Mouse (Mus musculus) forelimb bud, embryonic 11.5 days (tissue): ENCODE data around the gene Prkab2.

Experiments used
- DNase-seq: peaks from one replicate; pipeline ENCODE4 v3.0.0-alpha.2; 2012; ENCODE audit warnings: low read depth, low spot score

The Prkab2 gene

DNA sequence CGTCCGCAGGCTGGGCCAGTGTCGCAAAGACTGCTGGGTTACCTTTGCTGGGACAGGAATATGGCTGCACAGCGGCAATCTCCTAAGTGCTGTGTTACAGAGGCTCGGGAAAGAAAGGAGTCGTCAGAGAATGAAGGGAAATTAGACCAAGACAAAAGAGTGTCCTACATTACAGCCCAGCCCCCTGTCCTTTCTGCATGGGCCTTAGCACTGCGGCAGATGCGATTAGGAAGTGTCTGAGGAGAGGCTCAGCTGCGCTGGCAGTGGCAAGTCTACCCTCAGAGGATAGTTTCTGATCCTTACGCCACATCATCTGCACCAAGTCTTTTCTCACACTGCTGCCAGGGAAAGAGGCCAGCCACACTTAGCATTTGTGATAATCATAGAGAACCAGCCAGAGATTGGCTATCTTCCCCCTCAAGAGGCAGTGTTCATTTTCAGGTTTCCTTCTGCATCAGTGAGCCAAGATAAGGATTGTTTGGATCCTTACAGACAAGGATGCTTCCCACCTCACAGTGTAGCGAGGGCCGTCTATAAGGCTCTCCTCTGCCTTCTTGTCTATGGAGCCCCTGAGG is 33.5 kb downstream of the Prkab2 start:
- DNase-seq, result no peak

DNA sequence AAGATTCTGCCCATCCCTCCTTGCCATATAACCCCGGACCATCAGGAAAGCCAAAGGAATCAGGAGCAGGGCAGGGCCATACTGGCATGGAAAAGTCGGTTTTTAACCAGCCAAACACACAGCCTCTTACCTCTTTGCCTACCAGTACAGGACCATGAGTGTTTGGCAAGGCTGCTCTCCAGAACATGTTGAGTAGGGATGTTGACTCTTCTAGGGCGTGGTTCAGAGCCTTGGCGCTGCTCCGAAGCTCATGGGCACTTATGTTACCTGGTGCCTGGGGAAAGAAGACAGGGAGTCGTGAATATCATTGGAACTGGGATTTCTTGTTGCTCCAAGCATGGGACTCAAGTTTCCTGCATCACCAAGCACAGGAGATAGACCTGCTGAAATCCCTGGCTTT is 35.8 kb downstream of the Prkab2 start:
- DNase-seq, result no peak

DNA sequence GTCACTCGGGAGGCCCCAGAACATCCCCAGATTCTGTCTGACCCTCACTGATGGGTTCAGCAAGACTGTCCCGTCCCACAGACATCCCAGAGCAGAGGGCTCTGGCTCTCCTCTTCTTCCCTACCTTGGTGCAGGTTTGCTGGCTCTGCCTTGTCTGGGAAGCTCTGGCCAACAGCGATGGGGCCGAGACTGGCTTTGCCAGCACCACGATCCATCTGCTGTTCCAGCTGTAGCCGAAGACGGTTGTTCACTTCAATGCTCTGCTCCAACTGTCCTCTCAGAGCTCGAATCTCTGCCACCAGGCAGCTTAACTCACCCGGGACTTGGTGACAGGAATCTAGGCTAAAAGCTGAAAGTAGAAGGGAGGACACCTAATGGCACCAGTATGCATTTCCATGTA is 38.9 kb downstream of the Prkab2 start:
- no peak for DNase-seq

DNA sequence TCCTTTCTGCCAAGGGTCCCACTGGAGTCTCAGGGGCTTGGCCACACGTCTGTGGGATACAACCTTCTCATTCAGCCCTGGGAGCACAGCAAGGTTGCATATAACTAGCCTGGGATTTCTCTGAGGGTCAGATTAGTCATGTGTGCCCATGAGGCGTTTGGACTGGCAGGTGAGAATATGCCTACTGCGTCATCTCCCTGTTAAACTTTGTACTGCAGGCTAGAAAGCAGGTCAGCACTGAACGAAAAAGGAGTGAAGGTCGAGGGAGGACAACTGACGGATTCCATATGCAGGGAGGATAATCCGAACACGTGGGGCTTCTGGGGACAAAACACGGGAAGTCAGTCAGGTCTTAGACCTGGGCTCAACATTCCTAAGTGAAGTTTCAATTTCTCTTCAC is 39.3 kb downstream of the Prkab2 start:
- no peak for DNase-seq

DNA sequence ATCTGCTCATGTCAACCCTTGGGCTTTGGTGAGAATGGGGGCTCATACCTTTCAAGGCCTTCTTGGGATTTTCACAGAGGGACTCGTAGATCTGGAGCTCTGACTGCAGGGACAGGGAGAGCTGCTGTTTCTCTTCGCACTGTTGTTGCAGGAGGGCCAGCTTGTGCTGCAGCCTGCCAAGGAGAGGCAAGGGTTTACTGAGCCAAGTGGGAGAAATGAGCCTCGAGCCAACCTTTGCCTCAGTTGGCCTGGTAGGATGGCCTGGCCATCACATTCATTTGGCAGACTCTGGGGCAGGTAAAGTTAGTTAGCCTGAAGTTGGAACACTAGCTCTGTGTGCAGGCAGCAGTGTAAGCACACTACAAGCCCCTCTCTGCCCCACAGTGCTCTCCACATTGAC is 41.1 kb downstream of the Prkab2 start:
- DNase-seq, result no peak

DNA sequence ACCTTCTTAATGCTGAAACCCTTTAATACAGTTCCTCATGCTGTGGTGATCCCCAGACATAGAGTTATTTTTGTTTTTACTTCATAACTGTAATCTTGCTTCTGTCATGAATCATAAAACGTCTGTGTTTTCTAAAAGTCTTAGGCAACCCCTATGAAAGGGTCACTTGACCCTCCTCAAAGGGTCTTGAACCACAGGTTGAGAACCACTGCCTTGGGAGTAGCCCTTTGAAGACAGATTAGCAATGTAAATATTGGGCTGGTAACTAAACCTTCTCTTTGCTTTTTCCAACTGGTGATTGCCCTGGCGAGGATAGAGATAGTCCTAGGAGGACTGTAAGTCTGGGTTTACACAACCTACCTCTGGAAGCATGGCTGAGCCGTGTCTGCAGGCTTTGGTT is 43.2 kb downstream of the Prkab2 start:
- no peak for DNase-seq

DNA sequence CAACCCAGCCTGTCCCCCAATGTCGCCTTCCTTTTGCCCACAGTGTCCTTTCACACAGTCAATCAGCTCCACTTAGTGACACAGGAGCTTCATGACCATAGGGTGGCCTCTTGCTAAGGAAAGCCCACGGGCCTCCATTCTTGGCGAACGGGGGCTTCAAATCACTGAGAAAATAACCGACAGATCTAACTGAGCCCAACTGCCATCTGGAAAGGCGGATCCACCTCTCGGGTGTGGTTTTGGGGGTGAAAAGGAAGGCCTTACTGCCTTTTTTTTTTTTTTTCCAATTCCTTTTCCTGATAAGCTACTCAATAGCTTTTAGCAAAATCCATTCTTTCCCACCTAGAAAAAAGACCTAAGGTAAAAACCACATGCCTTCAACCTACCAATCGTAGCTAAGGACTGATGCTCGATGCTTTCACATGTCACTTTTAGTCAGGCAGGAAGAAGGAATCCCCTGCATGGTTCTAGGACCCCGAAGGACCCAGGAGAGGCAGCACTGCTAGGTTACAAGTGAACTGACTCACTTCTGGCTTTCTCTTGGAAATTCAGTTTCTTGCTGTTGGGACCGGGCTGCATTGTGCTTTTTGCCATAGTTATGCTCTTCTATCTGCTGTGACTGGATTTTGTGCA is 44.6 kb downstream of the Prkab2 start:
- no peak for DNase-seq

DNA sequence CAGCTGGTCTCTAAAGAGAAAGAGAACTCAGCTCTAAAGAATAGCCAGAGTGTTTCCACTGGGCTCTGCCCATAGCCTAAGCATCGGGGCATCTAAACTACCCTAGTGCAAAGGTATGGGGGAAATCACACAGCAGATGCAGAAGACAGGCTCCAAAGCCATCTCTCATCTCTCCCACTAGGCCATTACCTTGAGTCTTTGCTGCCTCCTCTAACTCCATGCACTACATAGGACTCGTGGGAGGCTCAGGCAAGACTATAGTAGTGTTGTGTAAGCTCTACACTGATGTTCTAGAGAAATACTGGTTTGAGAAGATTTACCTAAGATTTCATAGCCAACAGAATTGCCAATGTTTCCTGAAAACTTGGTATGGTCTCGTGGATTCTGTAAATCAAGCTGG is 47.5 kb downstream of the Prkab2 start:
- DNase-seq, result no peak

DNA sequence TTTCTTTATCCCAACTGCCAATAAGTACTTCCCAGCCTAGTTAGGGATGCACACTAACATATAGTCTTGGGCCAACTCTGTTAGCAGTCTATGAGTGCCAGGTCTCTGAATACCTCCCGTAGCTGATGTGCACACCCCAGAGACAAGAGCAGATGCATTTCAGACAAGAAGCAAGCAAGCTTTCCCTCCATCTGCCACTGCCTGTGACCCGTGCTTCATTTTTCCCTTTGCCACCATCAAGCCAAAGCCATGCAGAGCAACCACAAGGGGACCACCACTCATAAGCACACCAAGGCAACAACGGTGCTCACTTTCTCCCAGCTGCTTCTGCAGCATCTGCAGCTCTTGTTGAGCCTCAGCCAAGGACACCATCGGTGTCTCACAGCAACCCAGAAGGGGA is 48.6 kb downstream of the Prkab2 start:
- no peak for DNase-seq

DNA sequence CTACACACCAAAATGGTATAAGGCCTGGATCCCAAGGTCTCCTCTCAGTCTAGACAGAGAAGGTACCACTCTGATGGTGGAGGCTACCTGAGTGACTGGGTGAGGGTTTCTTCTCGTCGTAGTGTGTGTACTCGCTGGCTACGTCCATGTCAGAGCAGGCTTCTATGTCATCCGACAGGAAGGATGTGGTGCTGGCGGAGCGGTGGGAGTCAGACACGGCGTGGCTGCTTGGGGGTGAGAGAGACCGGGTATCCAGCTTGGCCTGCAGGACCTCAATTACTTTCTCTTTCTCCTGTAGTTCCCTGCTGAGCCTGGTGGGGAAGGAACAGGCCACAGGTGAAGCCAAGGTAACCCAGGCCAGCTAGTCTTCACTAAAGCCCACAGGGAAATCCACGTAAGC is 52.1 kb downstream of the Prkab2 start:
- DNase-seq, result no peak

DNA sequence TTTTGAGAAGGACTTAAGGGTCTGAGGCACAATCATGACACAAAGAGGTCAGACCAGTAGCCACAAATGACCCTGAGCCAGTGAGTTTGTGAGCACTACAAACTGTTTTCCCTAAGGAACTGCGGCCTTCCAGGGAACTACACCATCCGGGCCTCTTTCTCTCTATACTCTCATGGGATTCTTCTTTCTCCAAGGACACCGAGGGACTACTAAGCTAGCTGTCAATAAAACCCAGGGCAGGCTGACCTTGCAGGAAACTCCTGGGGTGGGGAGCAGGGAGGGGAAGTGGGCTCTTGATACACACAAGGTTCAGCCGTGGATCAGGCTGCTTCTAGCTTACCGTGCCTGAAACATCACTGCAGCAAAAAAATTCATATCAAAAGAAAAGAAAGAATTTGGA is 52.9 kb downstream of the Prkab2 start:
- DNase-seq, result no peak

DNA sequence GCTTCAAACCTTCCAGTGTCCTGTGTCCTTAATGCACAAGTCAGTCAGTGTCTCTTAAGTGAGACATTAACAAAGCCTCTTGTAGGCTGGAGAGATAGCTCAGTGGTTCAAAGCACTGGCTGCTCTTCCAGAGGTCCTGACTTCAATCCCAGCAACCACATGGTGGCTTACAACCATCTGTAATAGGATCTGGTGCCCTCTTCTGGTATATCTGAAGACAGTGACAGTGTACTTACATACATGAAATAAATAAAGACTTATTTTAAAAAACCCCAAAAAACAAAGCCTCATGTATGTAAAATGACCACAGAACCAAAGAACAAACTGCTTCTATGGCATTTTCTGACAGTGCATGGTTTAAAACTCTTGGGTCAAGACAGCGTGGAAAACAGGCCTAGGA is 57.9 kb downstream of the Prkab2 start:
- no peak for DNase-seq

DNA sequence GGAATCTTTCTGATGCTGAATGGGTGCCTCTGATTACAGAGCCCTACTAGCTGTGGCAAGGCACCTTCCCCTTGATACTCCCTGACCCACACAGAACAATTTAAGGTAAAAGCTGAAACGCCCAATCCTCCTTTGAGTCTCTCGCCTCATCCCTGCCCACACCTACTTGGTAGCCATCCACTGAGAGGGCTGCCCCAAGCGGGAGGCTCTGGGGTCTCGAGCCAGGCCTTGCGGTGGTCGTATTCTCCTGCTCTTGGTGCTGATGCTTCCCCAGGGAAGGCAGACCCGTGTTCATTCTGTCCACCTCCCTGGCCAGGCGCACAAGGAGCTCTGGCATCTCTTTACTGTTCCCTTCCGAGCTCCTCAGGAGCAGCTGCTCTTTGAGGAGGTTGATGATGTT is 61.1 kb downstream of the Prkab2 start:
- DNase-seq, result no peak
